Mouse (Mus musculus): ENCODE measurements around the gene Aagab. TPM values are rescaled to one million over a fixed set of nuclear protein-coding genes. Genes with fewer than 3 reads are reported as not detected.

Aagab gene
- total RNA-seq, 2 experiments from 2014 or later, result 21.4 to 40.3 TPM

DNA sequence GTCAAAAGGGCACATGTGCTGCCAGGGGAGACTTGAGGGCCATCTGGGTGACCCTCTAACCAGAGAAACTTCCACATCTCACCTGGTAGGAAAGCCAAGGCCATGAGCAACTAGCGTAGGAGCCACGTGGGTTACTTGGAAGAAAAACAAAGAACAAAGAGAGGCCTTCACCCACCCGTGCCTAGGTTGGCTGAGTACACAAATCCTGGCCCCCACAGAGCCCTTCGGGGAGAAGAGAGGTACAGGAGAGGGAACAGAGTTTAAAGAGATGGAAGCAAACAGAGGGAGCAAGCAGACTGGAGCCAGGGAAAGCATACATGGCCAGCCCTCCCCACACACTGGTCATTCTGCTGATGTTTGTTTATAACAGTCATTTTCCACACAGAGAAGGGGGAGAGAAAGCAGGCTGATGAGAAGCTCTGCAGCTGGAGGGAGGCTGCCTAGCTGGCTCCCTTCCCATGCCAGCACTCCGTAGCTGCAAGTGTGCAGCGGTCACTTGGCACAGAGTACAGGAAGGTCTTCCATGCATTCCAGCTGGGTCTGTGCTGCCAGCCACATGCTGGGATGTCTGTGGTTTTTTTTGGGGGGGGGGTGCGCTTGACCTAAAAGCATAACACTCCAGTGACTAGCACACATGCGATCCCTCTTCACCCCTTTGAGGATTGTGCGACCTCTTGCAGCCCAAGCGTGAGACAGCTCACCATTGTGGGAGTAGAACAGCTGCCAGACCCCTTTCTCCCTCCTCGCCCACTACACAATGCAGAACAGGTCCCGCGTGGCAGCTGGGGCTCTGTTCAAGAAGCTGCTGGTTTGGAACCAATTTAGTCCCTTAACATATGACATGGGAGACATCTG, 62.6 kb downstream of the Aagab start:
- ATAC-seq (replicated peaks; ENCODE audit: low FRiP score, low TSS enrichment, poor library complexity, severe bottlenecking), result no peak

DNA sequence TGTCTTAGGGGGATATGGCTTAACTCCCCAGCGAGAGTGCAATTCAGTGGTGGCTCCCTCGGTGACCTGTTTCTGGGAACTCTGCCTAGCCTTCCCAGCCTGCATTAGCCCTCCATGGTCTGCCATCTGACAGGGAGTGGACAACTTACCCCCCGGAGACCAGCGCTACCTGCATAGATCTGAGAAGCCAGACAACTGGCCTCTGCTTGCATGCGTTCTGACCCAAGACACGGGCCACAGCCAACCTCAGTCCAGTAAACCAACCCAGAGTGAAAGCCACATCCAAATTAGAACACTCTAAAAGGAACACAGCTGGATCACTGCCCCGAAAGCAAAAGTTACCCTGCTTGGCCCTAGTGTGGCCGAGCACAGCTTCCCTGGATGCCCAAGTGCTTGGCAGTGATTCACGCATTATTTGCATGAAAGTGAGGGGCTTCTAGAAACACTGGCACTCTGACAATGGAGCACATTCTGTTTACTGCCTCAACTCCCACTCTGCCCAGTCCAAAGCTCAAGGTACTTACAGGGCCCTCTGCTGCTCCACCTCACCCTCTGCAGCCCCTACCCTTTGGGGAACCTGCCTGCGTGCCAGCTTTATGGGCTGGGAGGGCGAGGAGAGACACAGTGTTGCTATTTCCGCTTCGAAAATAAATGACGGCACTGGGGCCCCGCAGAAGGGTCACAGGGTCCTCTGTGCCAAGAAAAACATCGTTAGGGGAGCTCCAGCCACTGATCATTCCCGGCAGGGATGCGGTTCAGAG, 64.3 kb downstream of the Aagab start:
- no peak for ATAC-seq (replicated peaks; ENCODE audit: low FRiP score, low TSS enrichment, poor library complexity, severe bottlenecking)

DNA sequence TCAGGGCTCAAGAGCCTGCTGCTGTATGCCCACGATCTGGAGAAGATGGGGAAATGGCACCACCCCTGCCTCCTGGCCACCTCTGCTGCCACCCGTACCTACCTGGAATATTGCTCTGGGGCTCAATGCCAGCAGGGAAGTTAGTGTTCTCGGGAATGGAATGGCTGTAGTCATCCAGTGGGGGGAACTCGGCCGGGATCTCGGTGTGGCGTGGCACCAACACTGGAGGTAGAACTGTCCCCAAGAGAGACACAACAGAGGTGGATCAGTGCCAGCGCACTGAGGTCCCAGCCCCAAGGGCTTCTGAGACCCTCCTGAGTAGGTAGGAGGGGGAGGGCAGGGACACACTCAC, 64.9 kb downstream of the Aagab start:
- no peak for ATAC-seq (replicated peaks; ENCODE audit: low FRiP score, low TSS enrichment, poor library complexity, severe bottlenecking)

DNA sequence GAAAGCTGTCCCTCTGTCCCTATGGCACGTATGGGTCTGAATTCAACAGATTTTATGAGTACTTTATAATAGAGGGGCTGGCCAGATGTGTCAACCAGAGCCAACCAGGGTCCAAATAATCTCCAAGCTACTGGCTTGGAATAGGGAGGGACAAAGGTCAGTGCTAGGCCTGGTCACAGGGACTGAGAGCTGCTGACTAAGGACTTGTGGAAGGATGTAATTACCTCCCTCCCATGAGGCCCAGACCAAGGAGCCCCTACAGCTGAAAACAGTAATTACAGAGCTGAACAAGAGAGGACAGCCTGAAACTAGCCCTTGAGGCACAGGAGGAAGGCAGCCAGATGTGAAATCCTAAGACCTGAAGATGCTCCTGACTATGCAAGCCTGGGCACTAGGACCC, 66.2 kb downstream of the Aagab start:
- no peak for ATAC-seq (replicated peaks; ENCODE audit: low FRiP score, low TSS enrichment, poor library complexity, severe bottlenecking)

- no peak for ATAC-seq (replicated peaks; ENCODE audit: low FRiP score, low TSS enrichment, poor library complexity, severe bottlenecking)
Observed at GRCm38 (mm10) chr9:63669816-63670215, 67.4 kb downstream of the Aagab start.

- no peak for ATAC-seq (replicated peaks; ENCODE audit: low FRiP score, low TSS enrichment, poor library complexity, severe bottlenecking)
Observed at GRCm38 (mm10) chr9:63672797-63673493, 70.5 kb downstream of the Aagab start.

DNA sequence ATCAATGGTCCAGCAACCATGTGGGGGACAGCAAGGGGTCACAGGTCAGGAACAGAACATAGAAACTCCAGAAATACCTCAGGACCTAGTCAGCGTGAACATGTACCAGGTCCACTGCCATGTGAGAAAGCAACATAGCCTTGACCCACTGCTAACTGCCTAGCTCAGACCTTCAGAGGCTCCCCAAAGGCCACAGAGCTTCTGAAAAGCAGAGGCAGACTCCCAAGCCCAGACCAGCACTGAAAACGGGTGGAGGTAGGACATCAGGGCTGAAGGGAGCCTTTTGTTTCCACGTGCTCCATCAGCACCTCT, 71.0 kb downstream of the Aagab start:
- ATAC-seq (replicated peaks; ENCODE audit: low FRiP score, low TSS enrichment, poor library complexity, severe bottlenecking), result no peak

DNA sequence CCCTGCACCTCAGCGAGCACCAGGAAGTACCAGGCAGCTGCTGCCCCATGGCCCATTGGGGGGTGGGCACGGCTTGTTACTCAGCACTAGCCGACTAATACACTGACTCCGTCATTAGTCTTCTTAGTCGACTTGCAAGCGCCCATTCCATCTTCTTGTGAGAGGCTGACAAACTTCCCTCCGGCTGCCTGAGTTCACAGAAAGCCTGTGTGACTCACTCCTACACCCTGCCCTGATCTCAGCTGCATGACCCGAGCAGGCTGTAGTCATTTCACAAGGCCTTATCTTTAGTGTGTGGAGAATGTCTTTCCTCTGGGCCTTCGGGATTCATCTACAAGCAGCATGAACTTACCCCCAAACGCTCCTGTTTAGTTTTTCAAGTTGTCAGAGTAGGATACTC, 72.2 kb downstream of the Aagab start:
- ATAC-seq (replicated peaks; ENCODE audit: low FRiP score, low TSS enrichment, poor library complexity, severe bottlenecking), result no peak

DNA sequence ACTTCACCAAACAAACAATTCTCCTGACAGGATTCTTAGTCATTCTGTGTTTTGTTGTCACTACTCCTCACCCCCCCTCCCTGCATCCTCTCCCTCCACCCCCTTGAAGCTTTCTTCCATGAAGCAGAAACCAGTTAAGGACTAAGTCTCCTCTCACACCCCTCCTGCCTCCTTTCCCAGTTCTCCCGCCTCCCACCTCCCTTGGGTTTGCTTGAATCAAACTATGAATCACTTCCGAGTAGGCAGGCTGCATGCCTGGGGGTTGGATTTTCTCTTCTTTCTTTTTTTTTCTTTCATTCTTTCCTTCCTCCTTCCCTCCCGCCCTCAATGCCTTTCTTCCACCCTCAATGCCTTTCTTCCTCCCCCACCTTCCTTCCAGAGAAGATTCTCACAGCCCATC, 75.2 kb downstream of the Aagab start:
- ATAC-seq (replicated peaks; ENCODE audit: low FRiP score, low TSS enrichment, poor library complexity, severe bottlenecking), result no peak

- no peak for ATAC-seq (replicated peaks; ENCODE audit: low FRiP score, low TSS enrichment, poor library complexity, severe bottlenecking)
Observed at GRCm38 (mm10) chr9:63678076-63678475, 75.6 kb downstream of the Aagab start.

- peak; percentile 66 for ATAC-seq (replicated peaks; ENCODE audit: low FRiP score, low TSS enrichment, poor library complexity, severe bottlenecking)
Observed at GRCm38 (mm10) chr9:63682301-63682700, 79.8 kb downstream of the Aagab start.

GRCm38 (mm10) chr9:63682943-63683342, 80.5 kb downstream of the Aagab start:
- ATAC-seq (replicated peaks; ENCODE audit: low FRiP score, low TSS enrichment, poor library complexity, severe bottlenecking), result no peak

DNA sequence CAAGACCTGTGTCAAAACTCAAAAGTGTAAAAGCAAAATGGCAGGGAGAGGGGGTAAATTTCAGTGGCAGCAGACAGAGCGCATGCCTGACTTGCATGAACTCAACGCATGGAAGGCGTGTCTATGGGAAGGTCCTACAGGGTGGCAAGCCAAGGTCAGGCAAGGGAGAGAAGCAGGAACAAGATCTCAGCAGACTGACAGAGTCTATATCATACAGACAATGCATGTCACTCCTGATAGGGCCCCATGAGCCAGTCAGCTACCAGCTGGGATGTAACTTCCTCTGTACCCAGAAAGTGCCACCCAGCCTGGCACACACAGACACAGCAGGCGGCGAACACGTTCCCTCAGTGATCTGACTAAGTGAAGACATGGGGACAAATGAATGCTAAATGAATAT, 81.8 kb downstream of the Aagab start:
- peak; percentile 83 for ATAC-seq (replicated peaks; ENCODE audit: low FRiP score, low TSS enrichment, poor library complexity, severe bottlenecking)

DNA sequence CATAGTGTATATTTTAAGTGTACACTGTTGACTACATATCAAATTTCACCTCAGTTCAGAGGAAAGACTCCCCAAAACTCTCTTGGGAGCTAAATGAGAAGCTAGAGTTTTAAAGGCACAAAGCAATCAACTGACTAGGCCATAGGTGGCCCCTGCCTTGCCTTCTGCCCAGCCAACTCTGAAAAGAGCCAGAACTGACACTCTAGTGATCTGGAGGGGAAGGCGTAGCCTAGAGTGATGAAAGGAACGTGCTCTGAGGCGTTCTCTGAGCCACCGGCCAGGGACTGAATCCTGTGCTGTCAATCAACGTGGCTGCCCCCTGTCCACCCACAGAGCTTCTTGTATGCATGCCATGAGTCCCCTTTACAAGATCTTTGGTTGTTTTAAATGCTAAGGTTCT, 82.9 kb downstream of the Aagab start:
- no peak for ATAC-seq (replicated peaks; ENCODE audit: low FRiP score, low TSS enrichment, poor library complexity, severe bottlenecking)

DNA sequence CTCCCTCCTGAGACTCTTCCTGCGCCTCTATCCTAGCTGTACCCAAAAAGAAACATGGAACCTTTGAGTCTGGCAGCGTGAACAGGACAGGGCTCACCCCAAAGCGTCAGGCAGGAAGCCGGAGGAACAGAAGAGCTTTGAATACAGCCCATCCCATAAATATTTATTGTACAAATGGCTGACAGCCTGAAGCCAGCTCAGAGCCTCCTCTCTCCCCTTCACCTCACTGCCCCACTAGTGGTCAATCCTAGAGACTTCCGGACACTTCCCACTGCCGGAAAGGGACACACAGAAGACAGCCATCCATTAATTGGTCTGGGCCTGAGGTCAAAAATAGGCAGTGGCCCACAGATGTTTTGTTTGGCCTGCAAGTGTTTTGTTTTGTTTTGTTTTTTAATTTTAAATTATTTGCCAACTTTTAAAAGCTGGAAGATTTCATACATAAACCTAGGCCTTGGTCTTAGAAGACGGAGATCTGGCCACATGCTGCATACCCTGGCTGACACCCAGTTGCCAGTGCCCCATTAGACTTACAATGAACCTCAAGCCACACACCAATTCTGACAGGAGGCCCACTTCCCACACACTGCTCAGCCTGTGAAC, 85.1 kb downstream of the Aagab start:
- ATAC-seq (replicated peaks; ENCODE audit: low FRiP score, low TSS enrichment, poor library complexity, severe bottlenecking), result no peak

GRCm38 (mm10) chr9:63690511-63690910, 88.1 kb downstream of the Aagab start:
- ATAC-seq (replicated peaks; ENCODE audit: low FRiP score, low TSS enrichment, poor library complexity, severe bottlenecking), result no peak

GRCm38 (mm10) chr9:63691960-63692359, 89.5 kb downstream of the Aagab start:
- no peak for ATAC-seq (replicated peaks; ENCODE audit: low FRiP score, low TSS enrichment, poor library complexity, severe bottlenecking)

Data from megakaryocyte-erythroid progenitor cell, adult 5-6 weeks (primary cell).